Mouse (Mus musculus) CD4-positive helper T cell, adult 2 months (primary cell): ENCODE measurements around the gene Col5a1.

Source experiments
- DNase-seq: peaks from one replicate; pipeline ENCODE4 v3.0.0-alpha.2; 2012; ENCODE audit warnings: low read depth, missing footprints, low spot score

Col5a1 gene

DNA sequence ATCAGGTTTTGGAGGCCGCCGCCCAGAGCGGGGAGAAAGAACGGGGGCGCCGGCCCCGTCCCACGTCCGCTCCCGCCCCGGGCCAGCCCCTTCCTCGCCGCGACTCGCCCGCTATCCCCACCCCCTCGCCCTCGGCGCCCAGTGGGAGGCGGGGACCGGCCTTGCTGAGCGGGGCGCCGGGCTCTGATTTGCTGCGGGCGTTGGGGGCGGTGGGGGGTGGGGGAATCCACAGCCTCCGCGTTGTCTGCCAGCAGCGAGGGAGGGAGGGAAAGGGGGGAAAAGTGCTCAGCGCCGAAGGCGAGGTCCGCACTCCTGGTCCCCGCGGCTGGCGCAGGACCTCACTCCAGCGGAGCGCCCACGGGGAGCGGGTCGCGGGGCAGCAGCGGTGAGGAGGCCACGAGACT, at the start of gene Col5a1:
Col5a1 (plus strand) TSS at position 278 of the 404 bp plus-strand sequence.
- DNase-seq = no peak

DNA sequence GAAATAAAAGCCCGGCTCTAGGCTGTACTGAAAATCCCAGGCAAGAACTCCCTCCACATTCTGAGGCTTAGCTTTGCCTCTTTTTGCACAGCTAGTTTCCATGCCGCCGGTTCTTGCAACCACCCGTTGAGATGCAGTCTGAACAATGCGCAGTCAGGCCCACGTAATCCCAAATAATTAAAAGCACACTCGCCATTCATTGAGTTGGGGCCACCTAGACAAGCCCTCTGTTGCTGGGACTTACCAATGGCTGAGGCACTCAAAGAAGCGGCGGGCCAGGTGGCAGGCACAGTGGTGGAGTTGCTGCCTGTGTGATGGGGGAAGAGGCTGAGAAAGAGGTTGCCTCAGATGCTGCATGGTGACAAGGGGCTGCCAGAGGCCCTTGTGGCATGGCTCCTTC, 48.1 kb upstream of the Col5a1 start:
- no peak for DNase-seq

- no peak for DNase-seq
These were observed 45.3 kb upstream of the Col5a1 start for GRCm38 (mm10) chr2:27840890-27841289.

DNA sequence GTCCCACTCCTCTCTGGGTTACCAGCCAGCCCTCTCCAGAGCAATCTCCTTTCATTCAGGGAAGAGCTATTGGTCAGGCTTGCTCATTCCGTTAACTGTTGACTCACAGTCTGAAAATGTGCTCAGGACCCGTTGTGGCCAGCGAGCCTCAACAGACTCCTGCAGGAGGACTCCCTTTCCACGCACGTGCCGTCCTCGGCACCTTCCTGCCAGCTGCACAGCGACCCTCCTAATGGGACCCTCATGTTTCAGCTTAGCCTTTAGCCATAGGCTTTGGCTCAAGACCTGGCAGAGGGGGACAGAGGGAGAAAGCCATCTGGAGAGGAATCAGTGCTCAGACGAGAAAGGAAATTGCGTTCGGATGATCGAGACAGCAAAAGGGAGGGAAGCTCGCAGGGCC, 43.3 kb upstream of the Col5a1 start:
- DNase-seq = no peak

GRCm38 (mm10) chr2:27844885-27845284, 41.3 kb upstream of the Col5a1 start:
- no peak for DNase-seq

DNA sequence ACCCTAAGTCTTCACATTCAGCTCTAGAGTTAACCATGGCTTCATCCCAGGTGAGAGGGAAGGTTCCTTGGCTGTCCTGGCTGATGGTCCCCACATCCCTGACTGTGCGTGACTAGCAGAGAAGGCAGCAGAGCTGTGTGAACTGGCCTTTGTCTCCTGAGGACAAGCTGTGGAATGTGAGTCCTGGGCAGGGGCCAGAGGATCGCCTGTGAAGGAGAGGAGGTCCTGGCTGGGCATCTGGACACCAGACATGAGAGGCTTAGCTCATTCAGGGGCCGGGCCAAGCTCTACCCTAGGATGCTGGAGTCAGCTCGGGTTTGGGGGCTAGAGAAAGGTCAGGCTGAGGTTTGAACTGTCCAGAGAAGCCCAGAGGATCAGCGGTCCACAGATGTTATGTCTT, 39.2 kb upstream of the Col5a1 start:
- DNase-seq = no peak

GRCm38 (mm10) chr2:27847851-27848435, 38.3 kb upstream of the Col5a1 start:
- DNase-seq = no peak

DNA sequence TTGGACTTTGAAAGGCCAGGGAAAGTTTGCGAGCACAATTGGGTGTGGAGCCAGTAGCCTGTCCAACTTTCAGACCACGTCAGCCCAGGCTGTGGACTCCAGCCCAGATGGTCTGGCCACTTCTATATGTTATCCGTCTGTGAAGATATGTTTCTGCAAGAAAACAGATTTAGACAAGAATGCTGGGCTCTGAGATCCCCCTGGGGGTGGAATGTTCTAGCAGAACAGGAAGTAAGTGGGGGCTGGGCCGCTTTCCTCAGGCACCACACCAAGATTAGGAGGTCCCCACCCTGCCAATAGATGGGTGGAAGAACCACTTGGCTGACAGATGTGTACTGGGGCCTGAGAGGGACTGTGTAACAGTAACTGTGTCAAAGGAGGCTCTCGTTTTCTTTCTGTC, 37.8 kb upstream of the Col5a1 start:
- no peak for DNase-seq

DNA sequence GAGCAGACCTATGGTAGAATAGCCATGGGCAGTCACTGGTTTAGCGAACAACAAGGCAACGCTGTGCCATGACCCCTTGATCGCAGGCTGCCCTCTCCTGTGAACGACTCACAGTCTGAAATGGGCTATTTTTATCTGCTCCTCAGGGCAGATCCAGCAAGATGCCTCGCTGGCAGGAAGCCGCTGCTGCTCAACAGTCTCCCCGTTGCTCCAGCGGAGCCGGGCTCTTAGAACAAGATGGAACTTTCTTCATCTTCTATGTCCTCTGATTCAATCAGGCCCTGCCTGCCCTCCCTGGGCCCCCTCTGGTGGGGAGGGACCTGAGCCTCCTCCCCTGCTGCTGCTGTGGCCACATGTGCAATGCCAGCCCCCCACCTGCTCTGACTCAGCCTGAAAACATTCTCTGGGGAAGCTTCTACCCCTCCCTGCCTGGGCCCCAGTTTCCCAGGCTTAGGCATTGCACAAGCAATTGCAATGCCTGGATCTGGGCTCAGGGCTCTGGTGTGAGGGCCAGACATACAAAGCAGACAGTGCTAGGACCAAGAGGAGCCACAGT, 27.8 kb upstream of the Col5a1 start:
- no peak for DNase-seq

DNA sequence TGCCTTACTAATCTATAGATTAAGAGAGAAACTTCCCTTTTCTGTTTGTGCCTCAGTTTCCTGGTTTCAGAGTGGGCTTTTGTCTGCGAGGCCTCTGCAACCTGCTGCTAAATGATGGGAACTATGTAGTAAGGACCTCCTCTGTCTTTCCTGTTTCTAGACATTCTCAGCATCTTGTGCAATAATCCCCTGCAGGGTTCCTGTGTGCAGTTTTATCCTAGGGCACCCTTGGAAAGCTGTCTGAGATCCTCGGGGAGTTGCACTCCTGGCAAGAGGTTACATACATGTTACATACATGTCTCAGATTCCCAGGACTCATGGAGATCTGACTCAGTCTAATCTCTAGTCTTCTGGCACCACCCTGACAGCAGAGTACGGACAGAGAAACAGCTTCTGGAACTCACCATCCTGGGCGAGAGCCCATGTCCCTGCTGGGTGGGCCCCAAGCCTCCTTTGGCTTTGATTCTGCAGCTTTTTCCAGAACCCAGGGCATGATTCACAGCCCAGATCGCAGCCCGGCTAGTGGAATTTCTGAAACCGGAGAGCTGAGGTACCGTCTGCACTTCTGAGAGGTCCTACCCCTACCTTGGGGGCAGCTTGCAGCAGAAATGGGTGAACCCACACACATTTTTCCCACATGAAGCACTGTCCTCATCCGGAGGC, 24.5 kb upstream of the Col5a1 start:
- no peak for DNase-seq

GRCm38 (mm10) chr2:27864491-27865365, 21.5 kb upstream of the Col5a1 start:
- no peak for DNase-seq

DNA sequence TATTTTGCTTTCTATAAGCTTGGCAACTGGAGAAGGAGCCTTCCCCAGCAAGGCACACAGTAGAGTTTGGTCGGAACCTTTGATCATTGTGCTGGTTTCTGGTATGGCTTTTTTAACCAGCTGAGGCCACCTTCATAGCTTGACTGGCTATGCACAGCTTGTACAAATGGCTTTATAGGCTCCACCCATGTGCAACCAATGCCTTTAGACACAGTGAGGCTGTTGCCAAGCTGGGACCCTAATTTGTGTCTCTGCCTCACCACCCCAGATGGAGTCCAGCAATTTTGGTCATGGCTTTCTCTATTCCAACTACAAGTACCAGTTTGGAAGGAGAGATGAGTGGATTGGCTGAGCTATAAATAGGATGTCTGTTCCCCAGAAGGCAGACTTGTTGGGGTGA, 15.6 kb upstream of the Col5a1 start:
- no peak for DNase-seq

DNA sequence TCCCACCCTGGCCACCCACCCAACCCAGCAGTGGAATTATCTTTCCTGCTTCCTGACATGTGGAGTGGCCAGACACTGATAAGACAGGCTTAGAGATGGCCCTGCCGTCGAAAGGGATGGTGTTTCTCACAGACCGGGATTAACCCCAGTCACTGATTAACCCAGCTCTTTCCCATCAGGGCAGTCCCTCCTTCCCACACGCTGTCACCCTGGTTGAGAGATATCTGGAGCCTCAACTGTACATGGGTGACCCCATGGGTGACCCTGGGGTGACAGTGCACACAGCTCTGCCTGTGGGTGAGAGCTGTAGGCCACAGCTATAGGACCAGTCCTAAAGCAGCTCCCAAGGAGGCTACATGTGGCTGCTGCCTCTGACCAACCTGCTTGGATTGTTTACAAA, 15.2 kb upstream of the Col5a1 start:
- DNase-seq = no peak

GRCm38 (mm10) chr2:27872276-27872675, 13.9 kb upstream of the Col5a1 start:
- no peak for DNase-seq

GRCm38 (mm10) chr2:27873030-27873429, 13.2 kb upstream of the Col5a1 start:
- DNase-seq = no peak

GRCm38 (mm10) chr2:27874596-27874995, 11.6 kb upstream of the Col5a1 start:
- no peak for DNase-seq

DNA sequence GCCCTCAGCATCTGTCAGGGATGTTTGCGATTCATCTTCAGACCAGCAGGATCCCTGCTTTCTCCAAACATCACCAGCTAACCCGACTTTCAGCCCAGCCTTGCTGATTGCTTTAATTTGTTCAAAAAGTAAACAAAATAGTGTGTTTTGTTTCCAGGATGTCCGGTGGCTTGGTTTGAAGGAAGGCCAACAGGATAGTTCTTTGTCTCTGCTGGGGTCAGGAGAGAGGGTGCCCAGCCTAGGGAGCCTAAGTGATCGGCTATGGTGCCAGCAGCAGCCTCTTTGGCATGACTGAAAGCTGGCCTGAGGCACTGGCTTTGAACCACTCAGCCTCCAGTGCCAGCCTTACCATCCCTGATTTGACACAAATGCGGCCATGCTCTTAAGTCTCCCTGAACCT, 11.0 kb upstream of the Col5a1 start:
- no peak for DNase-seq

DNA sequence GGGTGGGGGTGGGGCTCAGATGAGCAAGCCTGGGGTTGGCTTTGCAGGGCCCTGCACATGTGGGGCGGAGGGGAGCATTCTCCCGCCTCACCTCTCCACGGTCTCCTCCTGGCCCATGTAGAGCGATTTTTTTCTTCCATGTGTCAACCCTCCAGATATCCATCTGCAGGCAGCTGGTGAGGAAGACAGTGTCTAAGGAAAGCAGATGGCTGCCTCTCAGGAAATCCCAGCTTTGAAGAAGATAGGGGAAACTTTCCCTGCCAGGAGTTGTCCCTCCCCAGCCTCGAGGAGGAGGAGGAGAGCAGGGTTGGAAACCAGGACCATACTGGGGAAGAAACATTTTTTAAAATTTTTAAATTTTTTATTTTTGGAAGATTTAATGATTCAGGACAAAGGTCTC, 10.4 kb upstream of the Col5a1 start:
- no peak for DNase-seq

DNA sequence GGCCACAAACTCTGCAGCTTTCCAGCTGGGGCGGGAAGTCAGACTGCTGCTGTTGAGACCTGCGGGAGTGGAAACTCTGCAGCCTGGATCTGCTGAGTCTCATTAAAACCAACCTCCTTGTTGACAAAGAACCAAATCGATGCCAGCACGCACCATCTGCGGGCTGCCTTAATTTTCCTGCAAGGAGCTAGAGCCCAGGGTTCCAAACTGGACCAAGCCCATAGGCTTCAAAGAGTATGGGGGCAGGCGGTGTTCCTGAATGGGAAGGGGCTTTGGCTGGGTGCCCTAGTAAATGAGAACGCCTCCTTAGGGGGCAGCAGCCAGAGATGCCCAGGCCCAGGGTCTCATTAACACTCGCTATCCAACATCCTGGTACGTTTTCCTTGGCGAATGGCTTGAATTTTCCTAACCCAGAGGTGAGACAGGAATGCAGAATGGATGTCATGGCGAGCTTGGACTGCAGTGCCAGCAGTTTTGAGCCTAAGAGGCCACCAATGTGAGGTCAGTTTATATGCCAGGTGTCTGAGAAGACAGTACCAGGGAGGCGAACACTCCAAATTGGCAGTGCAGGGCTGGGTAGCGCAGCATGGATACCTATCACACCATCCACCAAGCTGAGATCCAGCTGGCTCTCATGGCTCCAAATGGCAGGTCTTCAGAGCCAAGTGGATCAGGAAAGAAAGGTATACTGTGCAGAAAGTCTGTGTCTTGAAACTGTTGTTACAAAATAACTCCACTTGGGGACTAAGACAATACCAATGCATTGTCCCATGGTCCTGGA, 9.3 kb upstream of the Col5a1 start:
- DNase-seq = no peak

GRCm38 (mm10) chr2:27878066-27878465, 8.2 kb upstream of the Col5a1 start:
- DNase-seq = no peak

GRCm38 (mm10) chr2:27883276-27883675, 2.9 kb upstream of the Col5a1 start:
- DNase-seq = no peak
